Mouse (Mus musculus) megakaryocyte, embryonic 14.5 days (primary cell): ENCODE results near the gene Ptpn13.

Experiments
- FLI1 ChIP-seq: IDR thresholded peaks from 2 replicates; pipeline ENCODE4 v1.6.1; 2012; ENCODE audit warnings: low read length, inconsistent platforms, mixed read lengths
- GATA1 ChIP-seq: IDR thresholded peaks from 3 replicates; pipeline ENCODE4 v1.6.1; 2012; ENCODE audit warnings: mixed read lengths, low read length, inconsistent platforms, borderline replicate concordance

GRCm38 (mm10) chr5:103595394-103596226 is 170.6 kb downstream of the Ptpn13 start:
- TF ChIP-seq GATA1 (no peak), FLI1 (no peak)
